Mouse (Mus musculus) ES-E14 (cell line): ENCODE measurements around the gene Stox2.

Experiments
- CHD2 ChIP-seq: IDR thresholded peaks from 2 replicates; pipeline ENCODE4 v1.6.1; 2014; ENCODE audit warnings: mild to moderate bottlenecking, low read depth, low read length, inconsistent platforms
- HCFC1 ChIP-seq: IDR thresholded peaks from 2 replicates; pipeline ENCODE4 v1.6.1; 2012; ENCODE audit warnings: low read length, inconsistent platforms, borderline replicate concordance; ENCODE audit not compliant: insufficient read depth
- MAFK ChIP-seq: IDR thresholded peaks from 2 replicates; pipeline ENCODE4 v1.6.1; 2014; ENCODE audit warnings: mild to moderate bottlenecking, low read depth, low read length, inconsistent platforms; ENCODE audit not compliant: insufficient read depth
- ZNF384 ChIP-seq: IDR thresholded peaks from 2 replicates; pipeline ENCODE4 v1.6.1; 2012; ENCODE audit warnings: low read depth, low read length, inconsistent platforms

GRCm38 (mm10) chr8:47384151-47384550 lies 62.0 kb downstream of the Stox2 start:
- TF ChIP-seq CHD2 (no peak), MAFK (no peak), ZNF384 (no peak), HCFC1 (no peak)
